Mouse (Mus musculus) myocyte (in vitro differentiated cells): ENCODE measurements around the gene Gpr4.

Experiments used
- CEBPB ChIP-seq: IDR thresholded peaks from 2 replicates; pipeline ENCODE4 v1.6.1; 2011; ENCODE audit warnings: mild to moderate bottlenecking, moderate library complexity; ENCODE audit not compliant: poor library complexity, insufficient read depth, severe bottlenecking
- E2F4 ChIP-seq: IDR thresholded peaks from one replicate; pipeline ENCODE4 v1.6.1; 2011; ENCODE audit warnings: mild to moderate bottlenecking, control low read depth, moderate library complexity; ENCODE audit not compliant: insufficient read depth
- MAX ChIP-seq: IDR thresholded peaks from one replicate; pipeline ENCODE4 v1.6.1; 2011; ENCODE audit warnings: low read depth, mild to moderate bottlenecking, control low read depth
- MYOD1 ChIP-seq, 3 experiments: IDR thresholded peaks; one replicate each; pipeline ENCODE4 v1.6.1; 2011; ENCODE audit warnings: control low read depth in 2 of 3, low read depth in 2 of 3, mild to moderate bottlenecking in 2 of 3, moderate library complexity in 1 of 3; ENCODE audit not compliant: insufficient read length in 2 of 3, control insufficient read depth in 1 of 3
- MYOG ChIP-seq, 3 experiments: IDR thresholded peaks; one replicate each; pipeline ENCODE4 v1.6.1; 2011; ENCODE audit warnings: control low read depth in 2 of 3, low read depth in 2 of 3, mild to moderate bottlenecking in 2 of 3; ENCODE audit not compliant: insufficient read length in 2 of 3, control insufficient read depth in 1 of 3, insufficient read depth in 1 of 3
- POLR2A ChIP-seq: IDR thresholded peaks from one replicate; pipeline ENCODE4 v1.6.1; 2011; ENCODE audit warnings: low read depth, mild to moderate bottlenecking, control low read depth, moderate library complexity; ENCODE audit not compliant: insufficient read length
- POLR2AphosphoS2 ChIP-seq: IDR thresholded peaks from one replicate; pipeline ENCODE4 v1.6.1; 2011; ENCODE audit warnings: low read depth, control low read depth; ENCODE audit not compliant: insufficient read length
- REST ChIP-seq: IDR thresholded peaks from one replicate; pipeline ENCODE4 v1.6.1; 2011; ENCODE audit warnings: mild to moderate bottlenecking, control low read depth, moderate library complexity; ENCODE audit not compliant: insufficient read depth, insufficient read length
- SRF ChIP-seq: IDR thresholded peaks from one replicate; pipeline ENCODE4 v1.6.1; 2011; ENCODE audit warnings: low read depth; ENCODE audit not compliant: control insufficient read depth, insufficient read length
- TCF12 ChIP-seq: IDR thresholded peaks from one replicate; pipeline ENCODE4 v1.6.1; 2011; ENCODE audit warnings: mild to moderate bottlenecking, control low read depth; ENCODE audit not compliant: poor library complexity, insufficient read depth, severe bottlenecking
- TCF3 ChIP-seq: IDR thresholded peaks from one replicate; pipeline ENCODE4 v1.6.1; 2011; ENCODE audit warnings: low read depth, control low read depth; ENCODE audit not compliant: insufficient read length
- USF1 ChIP-seq: IDR thresholded peaks from one replicate; pipeline ENCODE4 v1.6.1; 2011; ENCODE audit warnings: low read depth, mild to moderate bottlenecking, control low read depth, moderate library complexity

- TF ChIP-seq MYOG (IDR thresholded peaks at IDR 0.05; ENCODE audit: control insufficient read depth in 1 of 3, insufficient read depth in 1 of 3, insufficient read length in 2 of 3, low read depth in 2 of 3) = no peak
- TF ChIP-seq E2F4 = no peak
- TF ChIP-seq POLR2A = no peak
- TF ChIP-seq TCF3 = no peak
- no peak for TF ChIP-seq TCF12
- TF ChIP-seq POLR2AphosphoS2 = no peak
- no peak for TF ChIP-seq USF1
- TF ChIP-seq MAX = no peak
- no peak for TF ChIP-seq CEBPB
- TF ChIP-seq MYOD1 (IDR thresholded peaks at IDR 0.05; ENCODE audit: control insufficient read depth in 1 of 3, insufficient read length in 2 of 3, low read depth in 2 of 3) = no peak
- TF ChIP-seq SRF = no peak
- TF ChIP-seq REST = no peak
These were observed 12.6 kb downstream of the Gpr4 start for GRCm38 (mm10) chr7:19224933-19225332.
